Mouse (Mus musculus) forebrain, embryonic 11.5 days (tissue): ENCODE results near the gene Rbm20. TPM values are rescaled to one million over a fixed set of nuclear protein-coding genes. Genes with fewer than 3 reads are reported as not detected.
A peak's percentile ranks its signal among the peaks of the same experiment; 100 is the strongest.

Source experiments
- ATAC-seq: fragments of 200-750 bp; cut with Nextera tagmentation; replicated peaks from 2 replicates; pipeline ENCODE4 v1.8.0; 2017; ENCODE audit warnings: moderate TSS enrichment; ENCODE audit not compliant: low FRiP score
- DNase-seq: peaks from one replicate; pipeline ENCODE4 v3.0.0-alpha.2; 2017; ENCODE audit warnings: low spot score
- H3K27ac ChIP-seq: fragments of 300-500 bp; sonication (generic); 2 replicates; pipeline ENCODE4 v1.5.1; 2014; ENCODE audit warnings: low read depth, low read length
- H3K27me3 ChIP-seq: fragments of 300-500 bp; sonication (generic); 2 replicates; pipeline ENCODE4 v1.6.1; 2014; ENCODE audit warnings: mild to moderate bottlenecking, low read length, mixed read lengths; ENCODE audit not compliant: control insufficient read depth, insufficient read depth
- H3K36me3 ChIP-seq: fragments of 300-500 bp; sonication (generic); 2 replicates; pipeline ENCODE4 v1.6.1; 2014; ENCODE audit warnings: mild to moderate bottlenecking, low read length, moderate library complexity, mixed read lengths; ENCODE audit not compliant: control insufficient read depth, insufficient read depth
- H3K4me1 ChIP-seq: fragments of 300-500 bp; sonication (generic); replicated peaks from 2 replicates; pipeline ENCODE4 v1.6.1; 2014; ENCODE audit warnings: low read length, mixed read lengths; ENCODE audit not compliant: control insufficient read depth, insufficient read depth
- H3K4me2 ChIP-seq: fragments of 300-500 bp; sonication (generic); 2 replicates; pipeline ENCODE4 v1.6.1; 2014; ENCODE audit warnings: low read depth, mild to moderate bottlenecking, low read length, moderate library complexity, mixed read lengths; ENCODE audit not compliant: severe bottlenecking
- H3K4me3 ChIP-seq: fragments of 300-500 bp; sonication (generic); 2 replicates; pipeline ENCODE4 v1.5.1; 2014; ENCODE audit warnings: low read depth, low read length
- H3K9ac ChIP-seq: fragments of 300-500 bp; sonication (generic); 2 replicates; pipeline ENCODE4 v1.6.1; 2014; ENCODE audit warnings: low read length
- H3K9me3 ChIP-seq: fragments of 300-500 bp; sonication (generic); 2 replicates; pipeline ENCODE4 v1.6.1; 2016; ENCODE audit warnings: low read length, mixed read lengths; ENCODE audit not compliant: control insufficient read depth
- WGBS: fragments of 180-500 bp; shearing (Covaris S2); extraction: QIAGEN DNeasy Blood & Tissue Kit; methylation state at CpG from one replicate; pipeline ENCODE4 v1.1.7; 2014; 5-methylcytosine and 5-hydroxymethylcytosine counted together
- polyA plus RNA-seq: library from polyadenylated mRNA; unstranded; fragments of >200 nt; fragmentation: Nextera tagmentation; extraction: Ambion mirVana; gene quantifications from 2 replicates; pipeline ENCODE4 v1.2.1, GENCODE M21; 2014

The Rbm20 gene
- polyA plus RNA-seq, 1 experiment from 2014 or later = 4.6 TPM

DNA sequence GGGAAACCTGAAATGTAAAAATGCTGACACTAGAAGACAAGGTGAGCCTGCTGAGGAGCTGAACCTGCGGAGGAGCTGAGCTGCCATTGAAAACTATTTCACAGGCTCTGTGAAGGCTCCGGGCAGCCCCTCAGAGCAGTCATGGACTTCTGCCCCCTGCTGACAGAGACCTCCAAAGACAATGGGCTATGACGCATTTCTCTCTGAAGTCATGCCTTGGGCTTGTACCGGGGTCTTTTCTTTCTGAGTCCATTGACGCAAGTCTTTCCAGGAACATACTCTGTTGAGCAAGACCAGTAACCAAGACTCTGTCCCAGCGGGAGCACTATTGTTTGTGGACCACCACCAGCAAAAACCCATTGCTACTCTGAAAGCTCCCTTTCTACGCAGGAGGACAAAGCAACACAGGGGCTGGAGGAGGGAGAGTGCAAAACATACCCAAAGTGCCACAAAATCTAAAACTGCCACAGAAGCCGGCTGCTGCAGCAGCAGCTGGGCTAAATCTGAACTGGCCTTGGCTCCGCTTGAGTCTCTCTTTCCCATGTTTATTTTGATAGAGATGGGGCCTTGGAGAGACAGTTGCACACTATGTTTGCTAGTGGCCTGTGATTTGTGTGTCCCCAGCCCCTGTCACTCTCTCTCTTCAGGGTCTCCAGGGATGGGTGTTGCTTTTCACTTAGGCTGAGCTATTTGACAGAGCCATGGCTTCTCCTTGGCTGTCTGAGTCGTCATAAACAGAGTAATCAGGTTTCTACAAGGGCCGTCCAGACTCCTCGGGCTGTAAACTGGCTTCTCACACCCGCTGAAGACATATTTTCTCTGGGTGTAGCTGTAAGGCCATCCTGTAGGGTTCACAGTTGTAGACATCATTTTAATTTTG is 144.4 kb downstream of the Rbm20 start:
- Histone ChIP-seq H3K9ac (no peak overlapping the region; the same call in 1 of the 2 replicates), H3K9me3 (no peaks in the 10 kb centered on the region), H3K36me3 (no peaks in the 10 kb centered on the region), H3K4me3 (no peak overlapping the region), H3K27me3 (no peaks in the 10 kb centered on the region), H3K4me1 (0 out of 2 replicates have a peak, but pooled peaks cover 2% of the 10 kb centered on the region), H3K4me2 (no peak overlapping the region), H3K27ac (no peak overlapping the region; the same call in 1 of the 2 replicates)
- ATAC-seq (0 out of 2 replicates have a peak, but pooled peaks have one; percentile 24), DNase-seq (no peak)
- 43% methylated on average over 13 of the region's 13 CpGs for WGBS

DNA sequence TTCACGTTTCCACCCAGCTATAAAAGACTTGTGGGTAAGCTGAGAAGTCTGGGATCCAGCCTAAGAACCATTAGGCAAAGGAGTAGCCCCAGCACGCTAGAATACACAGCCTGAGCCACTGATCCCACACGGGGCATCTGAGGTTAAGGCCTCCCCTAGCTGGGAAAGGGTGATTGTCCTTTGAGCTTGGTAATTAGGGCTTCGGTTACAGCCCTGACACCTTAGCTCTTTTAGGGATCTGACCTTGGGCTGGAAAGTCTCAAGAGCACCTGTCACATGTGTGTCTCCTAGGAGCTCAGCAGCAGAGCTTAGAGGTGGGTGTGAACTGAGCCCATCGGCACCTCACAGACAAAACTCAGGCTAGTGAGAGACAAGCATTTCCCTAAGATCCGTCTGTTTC is 146.7 kb downstream of the Rbm20 start:
- no peak for ATAC-seq
- Histone ChIP-seq H3K9ac (no peak overlapping the region), H3K9me3 (no peaks in the 10 kb centered on the region), H3K4me2 (no peak overlapping the region), H3K27me3 (no peaks in the 10 kb centered on the region), H3K4me3 (no peak overlapping the region), H3K27ac (no peak overlapping the region), H3K4me1 (0 out of 2 replicates have a peak, but pooled peaks cover 2% of the 10 kb centered on the region), H3K36me3 (no peaks in the 10 kb centered on the region)
- WGBS = 62% methylated on average over 6 of the region's 6 CpGs
- no peak for DNase-seq

DNA sequence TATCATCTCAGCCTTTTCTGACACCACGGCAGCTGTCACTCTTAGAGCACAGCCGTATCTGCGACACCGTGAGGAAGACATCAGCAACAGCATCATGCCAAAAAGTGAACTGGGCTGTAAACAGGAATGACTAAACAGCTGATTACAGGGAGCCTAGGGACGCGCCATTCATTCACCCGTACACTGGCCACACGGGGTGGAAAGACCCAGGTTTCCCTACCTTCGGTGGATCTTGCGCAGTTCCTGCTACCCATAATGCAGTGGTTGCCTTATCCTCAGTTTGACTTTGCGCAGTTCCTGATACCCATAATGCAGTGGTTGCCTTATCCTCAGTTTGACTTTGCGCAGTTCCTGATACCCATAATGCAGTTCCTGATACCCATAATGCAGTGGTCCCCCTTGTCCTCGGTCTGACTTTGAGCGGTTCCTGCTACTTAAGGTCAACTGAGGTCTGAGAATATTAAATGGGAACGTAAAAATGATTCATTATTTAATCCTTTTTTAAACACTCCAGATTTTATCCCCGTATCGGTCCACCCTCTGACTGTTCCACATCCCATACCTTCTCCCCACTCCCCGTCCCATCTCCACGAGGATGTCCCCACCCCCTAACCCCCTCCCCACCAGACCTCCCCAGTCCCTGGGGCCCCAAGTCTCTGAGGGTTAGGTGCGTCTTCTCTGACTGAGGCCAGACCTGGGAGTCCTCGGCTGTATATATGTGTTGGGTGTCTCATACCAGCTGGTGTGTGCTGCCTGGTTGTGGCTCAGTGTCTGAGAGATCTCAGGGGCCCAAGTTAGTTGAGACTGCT is 148.0 kb downstream of the Rbm20 start:
- Histone ChIP-seq H3K9ac (no peak overlapping the region), H3K36me3 (no peaks in the 10 kb centered on the region), H3K4me3 (peak overlapping the region; percentile 16), H3K27me3 (no peaks in the 10 kb centered on the region), H3K4me1 (peaks cover 2% of the 10 kb centered on the region; the same call in 1 of the 2 replicates), H3K4me2 (peak overlapping the region; percentile 29; the same call in 1 of the 2 replicates), H3K9me3 (no peaks in the 10 kb centered on the region), H3K27ac (no peak overlapping the region)
- ATAC-seq (no peak), DNase-seq (no peak)
- WGBS = 67% methylated on average over 21 of the region's 21 CpGs

DNA sequence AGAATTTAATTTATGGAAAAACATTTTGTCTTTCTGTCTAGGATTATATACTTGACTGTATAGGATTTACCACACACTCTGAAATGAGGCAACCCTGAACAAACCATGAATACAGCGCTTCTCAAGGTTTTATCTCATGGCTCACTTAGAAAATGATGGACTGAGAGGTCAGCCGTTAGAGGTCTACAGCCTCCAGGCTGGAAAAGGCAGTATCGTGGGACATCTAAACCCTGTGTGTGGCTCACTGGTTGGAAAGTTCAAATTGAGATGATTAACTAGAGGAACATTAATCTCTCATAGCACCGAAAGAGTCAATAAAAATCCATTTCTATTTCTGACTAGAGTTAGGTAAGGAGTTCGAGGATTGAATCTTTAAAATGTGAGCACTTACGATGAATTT is 152.9 kb downstream of the Rbm20 start:
- Histone ChIP-seq H3K4me1 (peaks cover 10% of the 10 kb centered on the region; the same call in 1 of the 2 replicates), H3K9ac (no peak overlapping the region; the same call in 1 of the 2 replicates), H3K9me3 (no peaks in the 10 kb centered on the region), H3K27ac (peak overlapping the region; percentile 78; the same call in 1 of the 2 replicates), H3K4me3 (no peak overlapping the region), H3K27me3 (no peaks in the 10 kb centered on the region), H3K36me3 (no peaks in the 10 kb centered on the region), H3K4me2 (no peak overlapping the region)
- DNase-seq = no peak
- WGBS = 69% methylated on average over 6 of the region's 6 CpGs
- ATAC-seq = no peak

DNA sequence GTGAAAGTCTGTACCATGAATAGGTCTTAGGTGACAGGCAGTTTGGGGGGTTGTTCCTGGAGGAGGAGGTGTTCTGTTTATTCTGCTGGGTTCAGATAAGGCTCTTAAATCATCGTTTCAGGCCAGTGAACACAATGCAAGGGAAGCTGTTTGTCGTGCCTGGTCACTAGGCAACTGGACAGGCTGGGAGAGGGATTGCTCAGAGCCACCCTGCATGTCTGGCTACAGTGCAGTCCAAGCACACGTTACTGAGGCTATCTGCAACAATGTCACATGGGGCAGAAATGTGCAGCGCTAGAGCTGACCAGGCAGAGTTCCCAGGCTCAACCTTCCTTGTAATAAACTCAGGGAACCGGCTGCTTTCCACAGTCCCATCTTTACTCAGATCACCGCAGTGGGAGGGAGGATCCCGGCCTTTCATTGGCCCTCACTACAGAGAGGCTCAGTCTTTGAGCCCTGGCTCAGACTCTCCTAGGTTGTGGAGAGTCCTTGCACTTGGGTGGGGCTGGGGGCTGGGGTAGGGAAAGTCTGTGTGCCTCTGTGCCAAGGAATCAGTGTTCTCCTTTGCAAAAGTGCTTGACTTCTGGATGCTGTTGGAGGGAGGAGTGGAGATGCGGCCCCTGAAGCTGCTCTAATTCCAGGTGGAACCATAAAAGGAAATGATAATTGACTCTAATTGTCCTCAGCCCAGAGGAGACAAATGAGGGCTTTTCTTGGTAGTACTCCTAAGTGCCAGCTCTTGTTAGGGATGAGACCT is 153.5 kb downstream of the Rbm20 start:
- no peaks in the 10 kb centered on the region for H3K9me3 ChIP-seq
- DNase-seq = no peak
- no peak overlapping the region for H3K4me3 ChIP-seq
- peak overlapping the region; percentile 78 for H3K27ac ChIP-seq
- WGBS = 6% methylated on average over 8 of the region's 8 CpGs
- peak overlapping the region; percentile 22; the same call in 1 of the 2 replicates for H3K4me2 ChIP-seq
- ATAC-seq = peak; percentile 60
- H3K27me3 ChIP-seq = no peaks in the 10 kb centered on the region
- no peaks in the 10 kb centered on the region for H3K36me3 ChIP-seq
- peaks cover 10% of the 10 kb centered on the region; the same call in 1 of the 2 replicates for H3K4me1 ChIP-seq
- peak overlapping the region; percentile 13; the same call in 1 of the 2 replicates for H3K9ac ChIP-seq

DNA sequence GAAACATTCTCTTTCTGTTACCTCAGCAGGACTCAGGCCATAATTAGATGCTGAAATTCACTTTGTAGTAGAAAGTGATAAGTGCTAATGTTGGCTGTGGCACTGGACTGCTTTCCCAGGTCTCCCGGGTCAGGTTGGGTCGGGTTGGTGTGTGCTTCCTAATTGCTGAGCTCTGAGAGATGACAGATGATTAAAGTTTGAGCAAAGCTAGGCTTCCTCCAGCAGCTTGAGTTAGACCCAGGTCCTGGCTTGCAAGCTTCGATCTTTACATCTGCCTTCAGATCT is 154.0 kb downstream of the Rbm20 start:
- H3K4me3 ChIP-seq = no peak overlapping the region
- WGBS = 39% methylated on average over 3 of the region's 3 CpGs
- no peak for DNase-seq
- H3K4me2 ChIP-seq = no peak overlapping the region; the same call in 1 of the 2 replicates
- no peak for ATAC-seq
- no peak overlapping the region for H3K9ac ChIP-seq
- no peaks in the 10 kb centered on the region for H3K36me3 ChIP-seq
- H3K4me1 ChIP-seq = peaks cover 10% of the 10 kb centered on the region; the same call in 1 of the 2 replicates
- H3K9me3 ChIP-seq = no peaks in the 10 kb centered on the region
- H3K27me3 ChIP-seq = no peaks in the 10 kb centered on the region
- H3K27ac ChIP-seq = peak overlapping the region; percentile 78; the same call in 1 of the 2 replicates

DNA sequence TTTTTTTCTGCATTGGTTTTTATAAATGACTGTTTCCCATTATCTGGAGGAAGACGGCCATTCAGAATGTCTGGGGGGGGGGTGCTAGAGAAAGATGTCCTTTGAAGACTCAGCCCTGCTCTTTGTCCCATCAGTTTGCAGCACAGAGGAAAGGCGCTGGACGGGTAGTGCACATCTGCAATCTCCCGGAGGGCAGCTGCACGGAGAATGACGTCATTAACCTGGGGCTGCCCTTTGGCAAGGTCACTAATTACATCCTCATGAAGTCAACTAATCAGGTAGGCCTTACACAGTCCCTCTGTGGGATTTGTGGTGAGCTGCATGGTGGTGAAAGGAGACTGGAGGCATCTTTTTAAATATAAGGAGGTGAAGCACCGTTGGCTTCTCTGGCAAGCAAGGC is 155.4 kb downstream of the Rbm20 start:
- Histone ChIP-seq H3K9ac (no peak overlapping the region), H3K4me1 (peaks cover 10% of the 10 kb centered on the region; the same call in 1 of the 2 replicates), H3K4me2 (0 out of 2 replicates have a peak overlapping the region, but pooled peaks have one; percentile 19), H3K9me3 (no peaks in the 10 kb centered on the region), H3K36me3 (no peaks in the 10 kb centered on the region), H3K27ac (peak overlapping the region; percentile 74), H3K4me3 (no peak overlapping the region), H3K27me3 (no peaks in the 10 kb centered on the region)
- 0 out of 2 replicates have a peak, but pooled peaks have one; percentile 10 for ATAC-seq
- no peak for DNase-seq
- 20% methylated on average over 7 of the region's 7 CpGs for WGBS
